Mouse (Mus musculus) lung, adult 2 months (tissue): ENCODE measurements around the gene Anxa4.

Experiments used
- CTCF ChIP-seq: fragments of 200-500 bp; IDR thresholded peaks from 2 replicates; pipeline ENCODE4 v1.5.1; 2011; ENCODE audit warnings: mild to moderate bottlenecking, low read length, control low read depth; ENCODE audit not compliant: insufficient read depth
- POLR2A ChIP-seq: fragments of 200-500 bp; IDR thresholded peaks from 2 replicates; pipeline ENCODE4 v1.6.1; 2011; ENCODE audit warnings: low read depth, mild to moderate bottlenecking, control low read depth, low read length, borderline replicate concordance; ENCODE audit errors: extremely low read depth

DNA sequence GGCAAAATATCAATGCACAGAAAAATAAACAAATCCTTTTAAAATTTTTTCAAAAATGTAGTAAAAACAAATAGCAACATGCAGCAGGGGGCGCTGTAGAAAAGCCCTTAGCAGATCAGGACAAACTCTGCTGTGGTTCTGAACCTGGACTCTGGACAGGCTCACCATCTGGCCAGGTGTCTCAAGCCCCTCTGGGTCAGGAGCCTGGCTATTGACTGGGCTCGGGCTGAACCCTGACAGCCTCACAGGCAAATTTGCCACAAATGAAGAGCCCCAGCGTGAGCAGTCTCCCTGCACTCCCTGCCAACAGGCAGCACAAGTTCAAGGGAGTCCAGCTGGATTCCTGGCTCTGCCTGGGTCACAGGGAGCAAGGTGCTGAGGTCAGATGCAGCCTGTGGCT, 20.0 kb upstream of the Anxa4 start:
- peak; percentile 39; the same call in 1 of the 2 replicates for TF ChIP-seq CTCF
- TF ChIP-seq POLR2A: no peak
